Mouse (Mus musculus): ENCODE measurements at regions not wholly inside any gene's neighbourhood (a gene's known extent, or its start where the extent isn't known, plus 50 kb on each side); places are given as distances from the start of the nearest gene placed in this dataset.
"Not testable (repeated sequence)": the region's sequence is repeated elsewhere in the genome, so short reads cannot be mapped to it uniquely, and the experiment has no call there.

DNA sequence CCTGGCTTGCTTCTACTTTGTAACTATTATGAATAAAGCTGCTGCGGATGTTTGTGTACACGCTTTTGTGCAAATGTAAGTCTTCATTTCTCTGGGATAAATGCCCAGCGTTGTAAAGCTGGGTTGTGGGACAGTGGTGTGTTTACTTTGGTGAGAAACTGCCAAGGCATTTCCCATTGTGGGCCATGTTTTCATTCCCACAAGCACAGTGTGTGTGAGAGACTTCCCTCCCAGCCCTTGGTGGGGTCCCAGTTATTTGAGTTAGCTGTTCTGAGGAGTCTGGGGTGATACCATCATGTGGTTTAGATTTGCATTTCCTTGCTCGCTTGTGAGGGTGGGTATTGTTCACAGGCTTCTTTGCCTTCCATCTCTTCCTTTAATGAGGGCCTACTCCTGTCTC is 109.9 kb downstream of the Pmp22 start:
- Histone ChIP-seq H3K4me3 (ENCODE audit: low read length) (no peak overlapping the region), H3K9ac (ENCODE audit: low read depth, low read length) (no peak overlapping the region), H3K4me1 (ENCODE audit: control insufficient read depth, insufficient read depth, low read length) (no peaks in the 10 kb centered on the region), H3K4me2 (replicated peaks; ENCODE audit: low read depth, low read length) (no peak overlapping the region), H3K9me3 (ENCODE audit: control insufficient read depth, low read length) (no peaks in the 10 kb centered on the region), H3K27me3 (ENCODE audit: control insufficient read depth, insufficient read depth, low read length) (no peaks in the 10 kb centered on the region), H3K36me3 (ENCODE audit: control insufficient read depth, insufficient read depth, low read length) (no peaks in the 10 kb centered on the region), H3K27ac (ENCODE audit: low read depth, low read length) (no peak overlapping the region)
- no peak for ATAC-seq (ENCODE audit: low FRiP score, low TSS enrichment)
- WGBS, result 82% methylated on average over 4 of the region's 4 CpGs

- 79% methylated on average over 9 of the region's 9 CpGs for WGBS
- no peaks in the 10 kb centered on the region for H3K36me3 ChIP-seq (ENCODE audit: control insufficient read depth, insufficient read depth, low read length)
Observed at GRCm38 (mm10) chr11:63243906-63244416, 115.2 kb downstream of the Pmp22 start.

DNA sequence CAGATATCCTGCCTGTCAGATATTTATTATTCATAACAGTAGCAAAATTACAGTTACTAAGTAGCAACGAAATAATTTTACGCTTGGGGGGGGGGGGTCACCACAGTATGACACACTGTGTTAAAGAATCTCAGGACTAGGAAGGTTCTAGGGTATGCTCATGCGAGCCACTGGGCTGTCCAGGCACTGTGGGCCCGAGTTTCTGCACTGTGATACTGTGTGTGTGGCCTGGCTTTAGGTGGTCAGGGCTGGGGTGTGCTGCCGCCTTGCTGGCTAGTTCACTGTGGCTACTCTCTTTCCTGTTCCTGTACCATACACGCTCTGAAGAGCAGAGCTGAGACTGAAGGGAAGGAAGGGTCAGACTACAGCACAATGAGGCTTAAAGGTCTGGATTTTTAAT is 116.3 kb downstream of the Pmp22 start:
- H3K9ac ChIP-seq (ENCODE audit: low read depth, low read length), result no peak overlapping the region
- 82% methylated on average over 6 of the region's 6 CpGs for WGBS
- H3K9me3 ChIP-seq (ENCODE audit: control insufficient read depth, low read length), result no peaks in the 10 kb centered on the region
- no peaks in the 10 kb centered on the region for H3K36me3 ChIP-seq (ENCODE audit: control insufficient read depth, insufficient read depth, low read length)
- H3K27me3 ChIP-seq (ENCODE audit: control insufficient read depth, insufficient read depth, low read length), result no peaks in the 10 kb centered on the region
- no peak overlapping the region for H3K27ac ChIP-seq (ENCODE audit: low read depth, low read length)
- ATAC-seq (ENCODE audit: low FRiP score, low TSS enrichment), result no peak
- H3K4me2 ChIP-seq (replicated peaks; ENCODE audit: low read depth, low read length), result no peak overlapping the region
- no peak overlapping the region for H3K4me3 ChIP-seq (ENCODE audit: low read length)
- no peaks in the 10 kb centered on the region for H3K4me1 ChIP-seq (ENCODE audit: control insufficient read depth, insufficient read depth, low read length)

More at GRCm38 (mm10) chr11:63243906-63244416, 115.2 kb downstream of the Pmp22 start:
- no peak overlapping the region for H3K27ac ChIP-seq (ENCODE audit: low read depth, low read length)
- H3K27me3 ChIP-seq (ENCODE audit: control insufficient read depth, insufficient read depth, low read length), result no peaks in the 10 kb centered on the region
- H3K4me2 ChIP-seq (replicated peaks; ENCODE audit: low read depth, low read length), result no peak overlapping the region
- no peaks in the 10 kb centered on the region for H3K4me1 ChIP-seq (ENCODE audit: control insufficient read depth, insufficient read depth, low read length)
- ATAC-seq (ENCODE audit: low FRiP score, low TSS enrichment), result no peak
- no peak overlapping the region for H3K4me3 ChIP-seq (ENCODE audit: low read length)
- no peak overlapping the region for H3K9ac ChIP-seq (ENCODE audit: low read depth, low read length)
- H3K9me3 ChIP-seq (ENCODE audit: control insufficient read depth, low read length), result no peaks in the 10 kb centered on the region

- H3K4me2 ChIP-seq (replicated peaks; ENCODE audit: low read depth, low read length), result no peak overlapping the region
- no peaks in the 10 kb centered on the region for H3K9me3 ChIP-seq (ENCODE audit: control insufficient read depth, low read length)
- H3K9ac ChIP-seq (ENCODE audit: low read depth, low read length), result no peak overlapping the region
- no peaks in the 10 kb centered on the region for H3K36me3 ChIP-seq (ENCODE audit: control insufficient read depth, insufficient read depth, low read length)
- H3K4me3 ChIP-seq (ENCODE audit: low read length), result no peak overlapping the region
- no peak overlapping the region for H3K27ac ChIP-seq (ENCODE audit: low read depth, low read length)
- no peaks in the 10 kb centered on the region for H3K4me1 ChIP-seq (ENCODE audit: control insufficient read depth, insufficient read depth, low read length)
- H3K27me3 ChIP-seq (ENCODE audit: control insufficient read depth, insufficient read depth, low read length), result no peaks in the 10 kb centered on the region
- 60% methylated on average over 9 of the region's 9 CpGs for WGBS
- no peak for ATAC-seq (ENCODE audit: low FRiP score, low TSS enrichment)
Observed at GRCm38 (mm10) chr11:63246052-63246661, 117.4 kb downstream of the Pmp22 start.

- no peak overlapping the region for H3K27ac ChIP-seq (ENCODE audit: low read depth, low read length)
- no peak for ATAC-seq (ENCODE audit: low FRiP score, low TSS enrichment)
- 39% methylated on average over 8 of the region's 8 CpGs for WGBS
- H3K36me3 ChIP-seq (ENCODE audit: control insufficient read depth, insufficient read depth, low read length), result no peaks in the 10 kb centered on the region
- H3K27me3 ChIP-seq (ENCODE audit: control insufficient read depth, insufficient read depth, low read length), result no peaks in the 10 kb centered on the region
- no peaks in the 10 kb centered on the region for H3K9me3 ChIP-seq (ENCODE audit: control insufficient read depth, low read length)
- no peak overlapping the region for H3K4me3 ChIP-seq (ENCODE audit: low read length)
- peaks cover 12% of the 10 kb centered on the region for H3K4me1 ChIP-seq (ENCODE audit: control insufficient read depth, insufficient read depth, low read length)
- H3K9ac ChIP-seq (ENCODE audit: low read depth, low read length), result no peak overlapping the region
- H3K4me2 ChIP-seq (replicated peaks; ENCODE audit: low read depth, low read length), result no peak overlapping the region
Observed at GRCm38 (mm10) chr11:63252012-63252856, 123.5 kb downstream of the Pmp22 start.

DNA sequence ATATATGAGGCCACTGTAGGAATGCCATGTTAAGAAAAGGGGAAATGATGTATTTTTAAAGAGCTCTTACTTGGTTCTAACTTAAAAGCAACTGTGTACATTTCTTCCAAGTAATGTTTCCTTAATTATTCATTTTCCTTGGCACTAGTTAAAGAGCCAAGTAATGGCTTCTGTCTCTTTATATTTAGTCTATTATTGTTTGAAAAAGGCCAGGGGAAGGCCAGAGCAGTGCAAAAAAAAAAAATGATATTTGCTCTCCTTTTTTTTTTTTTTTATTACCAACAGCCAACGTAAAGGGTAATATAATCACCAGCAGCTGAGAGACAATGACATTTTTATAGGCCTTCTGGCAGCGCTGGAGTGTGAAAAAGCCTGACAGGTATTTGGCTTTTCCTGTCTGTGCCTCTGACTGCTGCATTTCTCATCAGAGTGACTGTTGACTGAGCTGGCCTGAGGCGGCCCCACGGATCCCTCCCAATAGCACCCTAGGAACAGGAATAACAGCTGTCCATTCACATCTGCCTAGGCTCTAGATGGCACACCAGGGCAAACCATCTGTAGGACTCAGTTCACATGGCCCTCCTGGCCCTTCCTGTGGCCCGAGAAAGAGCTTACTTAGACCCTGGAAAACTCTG is 124.3 kb downstream of the Pmp22 start:
- H3K4me3 ChIP-seq (ENCODE audit: low read length), result no peak overlapping the region
- no peaks in the 10 kb centered on the region for H3K36me3 ChIP-seq (ENCODE audit: control insufficient read depth, insufficient read depth, low read length)
- ATAC-seq (ENCODE audit: low FRiP score, low TSS enrichment), result peak; percentile 72; the same call in 1 of the 2 replicates
- 9% methylated on average over 5 of the region's 5 CpGs for WGBS
- peaks cover 12% of the 10 kb centered on the region for H3K4me1 ChIP-seq (ENCODE audit: control insufficient read depth, insufficient read depth, low read length)
- H3K27me3 ChIP-seq (ENCODE audit: control insufficient read depth, insufficient read depth, low read length), result no peaks in the 10 kb centered on the region
- H3K27ac ChIP-seq (ENCODE audit: low read depth, low read length), result no peak overlapping the region
- H3K9ac ChIP-seq (ENCODE audit: low read depth, low read length), result no peak overlapping the region
- H3K4me2 ChIP-seq (replicated peaks; ENCODE audit: low read depth, low read length), result no peak overlapping the region
- no peaks in the 10 kb centered on the region for H3K9me3 ChIP-seq (ENCODE audit: control insufficient read depth, low read length)

GRCm38 (mm10) chr11:63264432-63265061 is 135.8 kb downstream of the Pmp22 start:
- Histone ChIP-seq H3K4me2 (replicated peaks; ENCODE audit: low read depth, low read length) (no peak overlapping the region), H3K27ac (ENCODE audit: low read depth, low read length) (no peak overlapping the region), H3K36me3 (ENCODE audit: control insufficient read depth, insufficient read depth, low read length) (no peaks in the 10 kb centered on the region), H3K4me3 (ENCODE audit: low read length) (no peak overlapping the region), H3K27me3 (ENCODE audit: control insufficient read depth, insufficient read depth, low read length) (no peaks in the 10 kb centered on the region), H3K9ac (ENCODE audit: low read depth, low read length) (no peak overlapping the region), H3K4me1 (ENCODE audit: control insufficient read depth, insufficient read depth, low read length) (no peaks in the 10 kb centered on the region), H3K9me3 (ENCODE audit: control insufficient read depth, low read length) (no peaks in the 10 kb centered on the region)
- WGBS, result 46% methylated on average over 9 of the region's 9 CpGs
- ATAC-seq (ENCODE audit: low FRiP score, low TSS enrichment), result no peak

DNA sequence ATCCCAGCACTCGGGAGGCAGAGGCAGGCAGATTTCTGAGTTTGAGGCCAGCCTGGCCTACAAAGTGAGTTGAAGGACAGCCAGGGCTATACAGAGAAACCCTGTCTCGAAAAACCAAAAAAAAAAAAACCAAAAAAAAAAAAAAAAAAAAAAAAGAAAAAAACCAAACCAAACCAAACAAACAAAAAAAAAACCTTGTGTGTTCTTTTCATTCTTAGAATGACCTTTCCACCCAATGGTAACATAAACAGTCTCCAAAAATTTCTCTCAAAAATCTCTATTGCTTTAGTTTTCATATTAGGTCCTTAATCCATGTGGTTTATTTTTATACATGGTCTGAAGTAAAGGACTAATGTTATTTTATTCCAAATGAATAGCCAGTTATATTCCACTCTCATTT is 137.5 kb downstream of the Pmp22 start:
- not testable (repeated sequence) for H3K9me3 ChIP-seq (ENCODE audit: control insufficient read depth, low read length); H3K4me3 ChIP-seq (ENCODE audit: low read length); H3K9ac ChIP-seq (ENCODE audit: low read depth, low read length); ATAC-seq (ENCODE audit: low FRiP score, low TSS enrichment); H3K36me3 ChIP-seq (ENCODE audit: control insufficient read depth, insufficient read depth, low read length); H3K4me2 ChIP-seq (replicated peaks; ENCODE audit: low read depth, low read length); H3K27ac ChIP-seq (ENCODE audit: low read depth, low read length); H3K27me3 ChIP-seq (ENCODE audit: control insufficient read depth, insufficient read depth, low read length); H3K4me1 ChIP-seq (ENCODE audit: control insufficient read depth, insufficient read depth, low read length)
- WGBS, result 91% methylated on average over 2 of the region's 2 CpGs
